Mouse (Mus musculus) layer of hippocampus, postnatal 36 days (tissue): ENCODE results near the gene Rpl3. TPM values are rescaled to one million over a fixed set of nuclear protein-coding genes. Genes with fewer than 3 reads are reported as not detected.
A peak's percentile ranks its signal among the peaks of the same experiment; 100 is the strongest.
"Not testable (repeated sequence)": the region's sequence is repeated elsewhere in the genome, so short reads cannot be mapped to it uniquely, and the experiment has no call there.

Experiments used
- DNase-seq, 2 experiments: peaks; one replicate each; pipeline ENCODE4 v3.0.0; 2022
- total RNA-seq, 2 experiments: library from RNA; stranded (reverse); gene quantifications; 2 replicates each; pipeline ENCODE4 v1.2.3; 2021

Gene Rpl3
- total RNA-seq = 100 to 1,000 TPM; 497 to 547 TPM

DNA sequence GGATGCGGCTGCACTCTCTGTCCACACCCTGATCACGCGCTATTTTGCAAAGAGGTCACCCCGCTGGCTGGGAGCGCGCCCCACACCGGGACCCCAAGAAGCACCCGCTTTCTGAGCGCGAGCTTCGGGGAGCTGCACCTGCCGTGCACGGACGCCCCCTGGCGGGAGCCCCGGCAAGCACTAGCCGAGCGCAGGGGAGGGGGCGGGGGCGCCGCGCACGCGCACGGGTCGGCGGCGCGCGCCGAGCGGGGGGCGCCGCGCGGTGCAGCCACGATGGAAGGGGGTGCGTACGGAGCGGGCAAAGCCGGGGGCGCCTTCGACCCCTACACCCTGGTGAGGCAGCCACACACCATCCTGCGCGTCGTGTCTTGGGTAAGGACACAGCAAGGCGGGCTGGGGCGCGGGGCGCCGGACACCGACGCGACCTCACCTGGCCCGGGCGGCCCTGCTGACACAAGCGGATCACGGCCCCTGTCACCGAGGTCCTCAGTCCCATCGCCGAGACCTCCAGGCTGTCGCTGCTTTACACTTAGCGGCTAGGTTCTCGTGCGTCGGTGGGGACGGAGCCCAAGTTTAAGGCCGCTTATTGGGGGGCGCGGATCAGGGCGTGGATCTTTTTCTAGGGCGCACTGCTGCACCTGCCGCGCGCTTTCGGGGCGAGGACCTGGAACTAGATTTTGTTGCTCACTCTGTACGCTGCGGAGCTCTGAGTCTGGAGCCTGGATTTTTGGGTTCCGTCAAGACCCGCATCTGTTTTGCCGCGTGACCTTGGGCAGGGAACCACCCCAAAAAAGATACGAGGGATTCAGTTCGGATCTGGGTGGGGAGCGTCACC, at the start of gene Rpl3, which contains the start of gene Syngr1:
TSS of gene Rpl3 (minus strand) at position 748 of the 835 bp plus-strand sequence.
TSS of gene Syngr1 (plus strand) at position 214 of the 835 bp plus-strand sequence.
- peak; percentile 85 to 87 for DNase-seq

DNA sequence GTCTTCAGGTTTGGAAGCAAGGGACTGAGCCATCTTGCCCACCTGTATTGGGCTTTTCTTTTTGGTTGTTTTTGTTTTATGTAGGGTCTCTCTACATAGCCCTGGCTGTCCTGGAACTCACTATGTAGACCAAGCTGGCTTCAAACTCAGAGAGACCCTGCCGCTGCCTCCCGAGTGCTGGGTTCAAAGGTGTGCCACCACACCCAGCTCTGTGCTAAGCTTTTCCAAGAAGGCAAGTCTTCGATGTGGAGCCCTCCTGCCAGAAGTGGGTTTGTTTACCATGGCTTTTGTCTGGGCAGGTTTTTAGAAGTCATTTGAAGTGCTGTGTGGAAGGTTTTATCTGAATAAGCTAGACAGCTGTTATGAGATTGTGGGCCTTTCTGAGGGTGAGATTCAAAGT, 49.2 kb upstream of the Rpl3 start:
- no peak for DNase-seq

- no peak for DNase-seq
Measured at GRCm38 (mm10) chr15:80140302-80140701, 48.6 kb upstream of the Rpl3 start.

- peak; percentile 47 to 62 for DNase-seq
Measured at GRCm38 (mm10) chr15:80137945-80138791, 46.5 kb upstream of the Rpl3 start.

DNA sequence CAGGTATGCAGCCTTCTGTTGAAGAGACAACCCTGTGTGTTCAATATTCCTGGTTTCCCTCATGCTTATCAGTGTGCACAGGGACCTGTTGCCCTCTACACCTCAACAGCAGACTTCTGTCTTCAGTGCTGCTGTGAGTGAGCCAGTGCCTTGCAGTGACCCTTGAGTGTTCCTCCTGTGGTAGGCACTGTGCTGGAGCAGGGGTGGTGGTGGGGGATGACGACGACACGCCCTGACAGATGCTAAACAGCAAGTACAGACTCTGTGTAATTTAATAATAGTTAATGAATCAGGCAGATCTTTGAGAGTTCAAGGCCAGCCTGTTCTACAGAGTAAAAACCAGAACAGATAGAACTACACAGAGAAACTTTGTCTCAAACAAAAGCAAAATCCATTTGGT, 45.0 kb upstream of the Rpl3 start:
- no peak for DNase-seq

GRCm38 (mm10) chr15:80135499-80135898, 43.8 kb upstream of the Rpl3 start:
- DNase-seq = no peak

GRCm38 (mm10) chr15:80134450-80134847, 42.8 kb upstream of the Rpl3 start:
- DNase-seq = no peak

GRCm38 (mm10) chr15:80133682-80134449, 42.2 kb upstream of the Rpl3 start:
- DNase-seq = peak in 1 of 2 experiments; percentile 21

GRCm38 (mm10) chr15:80132993-80133586, 41.4 kb upstream of the Rpl3 start, which contains the start of gene Tab1:
Gene Tab1 (plus strand): TSS chr15:80133127.
- DNase-seq = peak; percentile 92 to 94

- DNase-seq = no peak
Measured at GRCm38 (mm10) chr15:80132452-80132851, 40.8 kb upstream of the Rpl3 start.

DNA sequence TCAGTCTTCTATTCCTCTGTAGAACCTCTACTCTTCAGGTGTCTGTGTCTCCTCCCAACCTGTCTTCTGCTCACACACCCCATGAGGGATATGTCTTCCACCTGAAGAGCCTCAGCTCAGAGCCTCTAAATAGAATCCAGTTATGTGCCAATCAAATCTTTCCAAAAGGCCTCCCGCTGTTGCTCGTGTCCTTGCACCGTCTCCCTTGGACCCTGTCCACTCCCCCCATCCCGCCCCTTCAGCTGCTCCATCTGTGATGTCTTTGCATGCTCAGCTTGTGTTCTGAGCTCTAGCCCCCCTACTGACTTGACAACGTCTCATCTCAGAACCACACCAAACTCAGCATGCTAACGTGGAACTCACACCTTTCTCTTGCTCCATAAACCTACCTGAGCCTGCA, 39.8 kb upstream of the Rpl3 start:
- no peak for DNase-seq

- DNase-seq = no peak
Measured at GRCm38 (mm10) chr15:80130689-80131088, 39.0 kb upstream of the Rpl3 start.

GRCm38 (mm10) chr15:80129982-80130381, 38.3 kb upstream of the Rpl3 start:
- no peak for DNase-seq

GRCm38 (mm10) chr15:80127191-80127590, 35.5 kb upstream of the Rpl3 start:
- no peak for DNase-seq

GRCm38 (mm10) chr15:80124651-80125050, 33.0 kb upstream of the Rpl3 start:
- no peak for DNase-seq

DNA sequence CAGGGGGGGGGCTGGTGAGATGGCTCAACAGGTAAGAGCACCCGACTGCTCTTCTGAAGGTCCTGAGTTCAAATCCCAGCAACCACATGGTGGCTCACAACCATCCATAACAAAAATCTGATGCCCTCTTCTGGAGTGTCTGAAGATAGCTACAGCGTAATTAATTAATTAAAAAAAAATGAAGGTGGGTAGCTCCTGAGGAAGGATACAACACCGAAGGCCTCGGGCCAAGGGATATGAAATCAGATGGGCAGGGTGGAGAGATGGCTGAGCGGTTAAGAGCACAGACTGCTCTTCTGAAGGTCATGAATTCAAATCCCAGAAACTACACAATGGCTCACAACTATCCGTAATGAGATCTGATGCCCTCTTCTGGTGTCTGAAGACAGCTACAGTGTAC, 30.8 kb upstream of the Rpl3 start:
- not testable (repeated sequence) for DNase-seq

GRCm38 (mm10) chr15:80121721-80122325, 30.2 kb upstream of the Rpl3 start:
- no peak for DNase-seq

- no peak for DNase-seq
Measured at GRCm38 (mm10) chr15:80119076-80119475, 27.4 kb upstream of the Rpl3 start.

GRCm38 (mm10) chr15:80117154-80117553, 25.5 kb upstream of the Rpl3 start:
- DNase-seq = no peak

DNA sequence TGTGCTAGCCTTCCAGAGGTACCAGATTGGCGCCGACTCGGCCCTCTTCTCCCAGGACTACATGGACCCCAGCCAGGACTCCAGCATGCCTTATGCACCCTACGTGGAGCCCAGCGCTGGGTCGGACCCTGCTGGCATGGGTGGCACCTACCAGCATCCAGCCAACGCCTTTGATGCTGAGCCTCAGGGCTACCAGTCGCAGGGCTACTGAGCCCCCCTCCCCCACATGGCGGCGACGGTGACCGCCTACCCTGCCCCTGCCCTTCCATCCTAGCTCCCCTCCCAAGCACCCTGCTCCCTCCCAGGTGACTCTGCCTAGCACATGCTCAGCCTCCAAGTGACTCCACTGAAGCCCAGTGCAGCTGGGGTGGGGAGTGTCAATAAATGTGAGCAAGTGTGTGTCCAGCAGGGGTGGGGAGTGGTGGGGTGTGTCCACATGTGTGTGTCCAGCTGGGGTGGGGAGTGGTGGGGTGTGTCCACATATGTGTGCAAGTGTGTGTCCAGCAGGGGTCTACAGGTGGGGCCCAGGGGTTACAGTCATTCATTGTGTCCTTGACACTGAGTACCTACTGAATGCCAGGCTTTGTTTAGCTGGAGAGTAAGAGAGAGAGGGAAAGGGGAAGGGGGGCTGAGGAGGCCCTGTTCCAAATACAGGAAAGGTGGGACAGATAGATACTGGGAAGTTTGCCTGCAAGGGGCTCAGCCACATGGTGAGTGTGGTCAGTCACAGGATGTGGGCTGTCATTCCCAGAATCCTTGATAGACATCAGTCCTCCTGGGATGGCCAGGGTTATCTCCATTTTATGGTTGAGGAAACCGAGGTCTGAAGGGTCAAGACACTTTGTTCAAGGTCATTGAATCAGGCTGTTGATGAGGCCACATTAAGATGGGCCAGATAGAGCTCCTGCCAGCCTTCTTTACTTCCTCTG, 24.5 kb upstream of the Rpl3 start:
- DNase-seq = no peak
